Mouse (Mus musculus): ENCODE measurements around the gene 1700102P08Rik.

The 1700102P08Rik gene

GRCm38 (mm10) chr9:108459939-108460318 is 67.3 kb downstream of the 1700102P08Rik start:
- DNase-seq (ENCODE audit: extremely low spot score, low spot score) = no peak

All from neural tube, embryonic 10.5 days (tissue).